27 mouse cellular contexts compared by ENCODE assay signal in genomic region chr10:75335075-75335474, GRCm38 (mm10). TPM values are rescaled to one million over a fixed set of nuclear protein-coding genes. Genes with fewer than 3 reads are reported as not detected.
A peak's percentile ranks its signal among the peaks of the same experiment; 100 is the strongest.
DNase-seq lines count a peak whose midpoint lies in the region; ATAC-seq and TF ChIP-seq lines count a peak whose summit lies in the region.
"Had no signal": no experiment of that assay in that cellular context is flagged by ENCODE, and none has a peak within 500 bp of the region (broad histone marks: within the 10 kb centered on the region; RNA-seq: fewer than 3 reads in every experiment).

No protein-coding gene starts in this region.

- no peak overlapping the region for H3K9ac ChIP-seq in kidney, embryonic 15.5 days
- no peak overlapping the region for H3K9ac ChIP-seq in heart, postnatal 0 days (replicated peaks; ENCODE audit: low read depth, low read length)
- no peak overlapping the region for H3K9ac ChIP-seq in hindbrain, embryonic 12.5 days
- H3K9ac ChIP-seq: embryonic facial prominence, embryonic 15.5 days; forebrain, embryonic 12.5 days; forebrain, postnatal 0 days; hindbrain, embryonic 14.5 days; limb, embryonic 12.5 days; liver, embryonic 15.5 days; lung, embryonic 15.5 days had no signal

- no peaks in the 10 kb centered on the region for H3K9me3 ChIP-seq in kidney, embryonic 15.5 days (replicated peaks)
- H3K9me3 ChIP-seq in heart, postnatal 0 days (replicated peaks; ENCODE audit: control insufficient read depth, low read length) = no peaks in the 10 kb centered on the region
- no peaks in the 10 kb centered on the region for H3K9me3 ChIP-seq in hindbrain, embryonic 12.5 days (replicated peaks)
- H3K9me3 ChIP-seq: embryonic facial prominence, embryonic 10.5 days; embryonic facial prominence, embryonic 15.5 days; forebrain, embryonic 12.5 days; limb, embryonic 12.5 days; liver, embryonic 15.5 days; lung, embryonic 15.5 days had no signal

- H3K4me1 ChIP-seq in kidney, embryonic 15.5 days = 0 out of 2 replicates have a peak, but pooled peaks cover 6% of the 10 kb centered on the region
- H3K4me1 ChIP-seq in brown adipose tissue, adult 24 weeks (ENCODE audit: control insufficient read depth, insufficient read depth, insufficient read length, low read length) = peaks cover 20% of the 10 kb centered on the region
- no peaks in the 10 kb centered on the region; the same call in 1 of the 2 replicates for H3K4me1 ChIP-seq in heart, postnatal 0 days (ENCODE audit: control insufficient read depth, insufficient read depth)
- H3K4me1 ChIP-seq in hindbrain, embryonic 12.5 days = no peaks in the 10 kb centered on the region; the same call in none of the 2 replicates
- H3K4me1 ChIP-seq: embryonic facial prominence, embryonic 10.5 days; embryonic facial prominence, embryonic 15.5 days; forebrain, embryonic 12.5 days; limb, embryonic 12.5 days had no signal

- no peak for ATAC-seq in kidney, embryonic 15.5 days (replicated peaks; ENCODE audit: low FRiP score)
- peak; percentile 41; the same call in 1 of the 2 replicates for ATAC-seq in heart, postnatal 0 days (ENCODE audit: insufficient read depth, low read depth)
- ATAC-seq in hindbrain, embryonic 12.5 days (ENCODE audit: low FRiP score) = no peak
- ATAC-seq: forebrain, postnatal 0 days; midbrain, embryonic 16.5 days; Patski had no signal

- no peaks in the 10 kb centered on the region for H3K27me3 ChIP-seq in kidney, embryonic 15.5 days
- no peaks in the 10 kb centered on the region for H3K27me3 ChIP-seq in heart, postnatal 0 days (ENCODE audit: control insufficient read depth, insufficient read depth, low read length)
- no peaks in the 10 kb centered on the region for H3K27me3 ChIP-seq in hindbrain, embryonic 12.5 days
- H3K27me3 ChIP-seq: embryonic facial prominence, embryonic 15.5 days; forebrain, embryonic 12.5 days; limb, embryonic 12.5 days; liver, embryonic 15.5 days; lung, embryonic 15.5 days; Patski had no signal

- H3K4me3 ChIP-seq in gastrocnemius, adult 2 months = no peak overlapping the region
- H3K4me3 ChIP-seq in kidney, embryonic 15.5 days (replicated peaks) = no peak overlapping the region
- H3K4me3 ChIP-seq in brown adipose tissue, adult 24 weeks (ENCODE audit: insufficient read depth, low read depth, low read length) = no peak overlapping the region
- H3K4me3 ChIP-seq in heart, postnatal 0 days (ENCODE audit: low read depth, low read length) = no peak overlapping the region
- H3K4me3 ChIP-seq in hindbrain, embryonic 12.5 days = no peak overlapping the region
- H3K4me3 ChIP-seq: embryonic facial prominence, embryonic 10.5 days; embryonic facial prominence, embryonic 15.5 days; forebrain, embryonic 12.5 days; left cerebral cortex, adult 2 months; limb, embryonic 12.5 days; liver, embryonic 15.5 days; lung, embryonic 15.5 days had no signal

- no peak for TF ChIP-seq EP300 in heart, postnatal 0 days (IDR thresholded peaks at IDR 0.05; ENCODE audit: low read depth)

- intact Hi-C loops in gastrocnemius, adult 2 months (cut with DNase I) = no loop called here

- no peaks in the 10 kb centered on the region for H3K36me3 ChIP-seq in kidney, embryonic 15.5 days
- H3K36me3 ChIP-seq in heart, postnatal 0 days (replicated peaks; ENCODE audit: control insufficient read depth, insufficient read depth, low read length) = 0 out of 2 replicates have a peak, but pooled peaks cover 6% of the 10 kb centered on the region
- H3K36me3 ChIP-seq in hindbrain, embryonic 12.5 days = no peaks in the 10 kb centered on the region
- H3K36me3 ChIP-seq: embryonic facial prominence, embryonic 10.5 days; embryonic facial prominence, embryonic 15.5 days; forebrain, embryonic 12.5 days; limb, embryonic 12.5 days; liver, embryonic 15.5 days had no signal

- no peak overlapping the region for H3K4me2 ChIP-seq in kidney, embryonic 15.5 days
- H3K4me2 ChIP-seq in heart, postnatal 0 days (ENCODE audit: low read depth, low read length) = no peak overlapping the region
- H3K4me2 ChIP-seq in hindbrain, embryonic 12.5 days (replicated peaks) = no peak overlapping the region
- H3K4me2 ChIP-seq: embryonic facial prominence, embryonic 15.5 days; forebrain, embryonic 12.5 days; hindbrain, embryonic 14.5 days; limb, embryonic 12.5 days; liver, embryonic 15.5 days; lung, embryonic 15.5 days; midbrain, embryonic 11.5 days had no signal

- no peak for DNase-seq in gastrocnemius, adult 2 months
- DNase-seq in gastrocnemius, adult 8-10 months (ENCODE audit: low spot score in 2 of 2) = no peak
- peak; percentile 43 for DNase-seq in kidney, adult 9 months
- DNase-seq in heart, postnatal 0 days (ENCODE audit: low spot score) = no peak
- no peak for DNase-seq in layer of hippocampus, adult 9-10 months (ENCODE audit: low spot score)
- DNase-seq: cerebellum, adult 8-10 months; cerebellum, postnatal 25 days; forebrain, postnatal 0 days; right cerebral cortex, adult 18-20 months; spleen, adult 18-20 months; thymus, adult 18-20 months; thymus, postnatal 25 days had no signal

- 76% methylated on average over 6 of the region's 6 CpGs for WGBS in kidney, embryonic 15.5 days
- 64% methylated on average over 6 of the region's 6 CpGs for WGBS in heart, postnatal 0 days
- WGBS in hindbrain, embryonic 12.5 days = 92% methylated on average over 6 of the region's 6 CpGs

- peak overlapping the region; percentile 46 for H3K27ac ChIP-seq in gastrocnemius, adult 2 months
- H3K27ac ChIP-seq in kidney, embryonic 15.5 days = no peak overlapping the region
- H3K27ac ChIP-seq in brown adipose tissue, adult 24 weeks (replicated peaks; ENCODE audit: low read depth, low read length) = peak overlapping the region; percentile 96
- no peak overlapping the region for H3K27ac ChIP-seq in heart, postnatal 0 days (ENCODE audit: low read depth)
- H3K27ac ChIP-seq in hindbrain, embryonic 12.5 days = no peak overlapping the region
- H3K27ac ChIP-seq: embryonic facial prominence, embryonic 10.5 days; embryonic facial prominence, embryonic 15.5 days; forebrain, embryonic 12.5 days; hindbrain, embryonic 14.5 days; left cerebral cortex, adult 2 months; limb, embryonic 12.5 days; liver, embryonic 15.5 days; lung, embryonic 15.5 days had no signal

- TF ChIP-seq CTCF in gastrocnemius, adult 2 months (IDR thresholded peaks at IDR 0.05) = no peak
- 0 out of 2 replicates have a peak, but pooled peaks have one; percentile 5 for TF ChIP-seq CTCF in heart, postnatal 0 days (IDR thresholded peaks at IDR 0.05; ENCODE audit: low read depth)

RNA-seq across cellular contexts. Expression of gene Adora2a, which starts 18.4 kb away (rescaled TPM):
- total RNA-seq in gastrocnemius, adult 2 months (2021) = under 1 TPM; 0.92 to 0.98 TPM
- 1 to 10 TPM in 1 of 4 experiments, under 1 TPM in 3; 0.29 to 1.7 (median 0.76) TPM for total RNA-seq in gastrocnemius, adult 8-10 months (2022)
- polyA plus RNA-seq in kidney, embryonic 15.5 days (2015; fragmentation: Nextera tagmentation; extraction: Ambion mirVana) = 4.6 and 6.5 TPM in 2 replicates
- 3.8 and 5.0 TPM in 2 replicates for polyA plus RNA-seq in brown adipose tissue, adult 24 weeks (2012; ENCODE audit: insufficient read depth, insufficient read length, missing spikeins)
- 15.8 and 51.3 TPM in 2 replicates for total RNA-seq in heart, postnatal 0 days (2014; rRNA removed; ENCODE audit: low replicate concordance)
- 3.6 and 4.4 TPM in 2 replicates for polyA plus RNA-seq in heart, postnatal 0 days (2015; fragmentation: Nextera tagmentation; extraction: Ambion mirVana)
- 2.5 and 3.0 TPM in 2 replicates for polyA plus RNA-seq in hindbrain, embryonic 12.5 days (2016; fragmentation: Nextera tagmentation; extraction: Ambion mirVana)
- total RNA-seq: MEL had no signal

Comparison
In these comparisons a context has a peak if more than half of its experiments do, and no peak if none do; other contexts are left out.
1. H3K27ac ChIP-seq: peak in gastrocnemius, adult 2 months (single experiment) and brown adipose tissue, adult 24 weeks (single experiment); none in kidney, embryonic 15.5 days (single experiment), heart, postnatal 0 days (single experiment) and hindbrain, embryonic 12.5 days (single experiment).